Mouse (Mus musculus) forebrain, embryonic 12.5 days (tissue): Measurements from ENCODE around the gene Dad1. TPM values are rescaled to one million over a fixed set of nuclear protein-coding genes. Genes with fewer than 3 reads are reported as not detected.
A peak's percentile ranks its signal among the peaks of the same experiment; 100 is the strongest.

Source experiments
- ATAC-seq: fragments of 200-750 bp; cut with Nextera tagmentation; 2 replicates; pipeline ENCODE4 v1.8.0; 2017; ENCODE audit warnings: moderate TSS enrichment; ENCODE audit not compliant: low FRiP score
- H3K27ac ChIP-seq: fragments of 300-500 bp; sonication (generic); 2 replicates; pipeline ENCODE4 v1.5.1; 2016; ENCODE audit warnings: mild to moderate bottlenecking
- H3K27me3 ChIP-seq: fragments of 300-500 bp; sonication (generic); 2 replicates; pipeline ENCODE4 v1.6.1; 2016; ENCODE audit warnings: mild to moderate bottlenecking
- H3K36me3 ChIP-seq: fragments of 300-500 bp; sonication (generic); replicated peaks from 2 replicates; pipeline ENCODE4 v1.6.1; 2016; ENCODE audit warnings: mild to moderate bottlenecking
- H3K4me1 ChIP-seq: fragments of 300-500 bp; sonication (generic); 2 replicates; pipeline ENCODE4 v1.6.1; 2016
- H3K4me2 ChIP-seq: fragments of 300-500 bp; sonication (generic); 2 replicates; pipeline ENCODE4 v1.6.1; 2016; ENCODE audit warnings: mild to moderate bottlenecking, moderate library complexity
- H3K4me3 ChIP-seq: fragments of 300-500 bp; sonication (generic); replicated peaks from 2 replicates; pipeline ENCODE4 v1.5.1; 2016; ENCODE audit warnings: mild to moderate bottlenecking
- H3K9ac ChIP-seq: fragments of 300-500 bp; sonication (generic); 2 replicates; pipeline ENCODE4 v1.6.1; 2016; ENCODE audit warnings: mild to moderate bottlenecking
- H3K9me3 ChIP-seq: fragments of 300-500 bp; sonication (generic); 2 replicates; pipeline ENCODE4 v1.6.1; 2016
- WGBS: fragments of 180-500 bp; shearing (Covaris S2); methylation state at CpG from one replicate; pipeline ENCODE4 v1.1.7; 2016; 5-methylcytosine and 5-hydroxymethylcytosine counted together
- polyA plus RNA-seq: library from polyadenylated mRNA; unstranded; fragments of >200 nt; fragmentation: Nextera tagmentation; extraction: Ambion mirVana; gene quantifications from 2 replicates; pipeline ENCODE4 v1.2.1, GENCODE M21; 2016

Dad1 gene
- polyA plus RNA-seq = 234 and 241 TPM in 2 replicates

DNA sequence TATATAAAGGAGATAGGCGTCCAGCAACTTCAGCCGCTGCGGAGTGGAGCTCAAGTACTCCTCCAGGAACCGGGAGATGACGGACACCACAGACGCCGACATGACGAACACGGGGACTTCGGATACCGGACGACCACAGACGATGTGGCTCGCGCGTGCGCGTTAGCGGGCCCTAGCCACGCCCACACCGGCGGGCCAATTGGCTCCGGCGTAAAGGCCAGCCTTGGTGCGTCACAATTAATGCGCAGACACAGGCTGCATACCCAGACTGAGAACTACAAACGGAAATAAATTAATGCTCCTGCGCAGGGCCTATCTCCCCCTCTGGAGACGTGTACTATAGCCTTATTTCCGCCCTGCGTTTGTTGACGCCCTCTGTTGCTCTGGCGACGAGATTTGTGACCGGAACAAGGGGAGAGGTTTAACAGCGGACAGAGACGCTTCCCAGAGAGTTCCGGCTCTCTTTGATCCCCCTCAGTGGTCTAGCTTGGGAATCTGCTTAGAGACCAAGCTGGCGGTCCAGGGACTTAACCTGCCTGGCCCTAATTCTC, at the start of gene Dad1, which contains the start of gene Abhd4:
Gene Dad1, minus strand, starts transcription at position 364 of the 551 bp plus-strand sequence.
Gene Abhd4, plus strand, starts transcription at position 448 of the 551 bp plus-strand sequence.
- Histone ChIP-seq H3K4me2 (peak within 1 kb of the TSS; percentile 82), H3K27ac (peak within 1 kb of the TSS; percentile 84), H3K4me1 (peaks cover 35% of the 10 kb centered on the region), H3K9ac (peak within 1 kb of the TSS; percentile 75), H3K4me3 (peak within 1 kb of the TSS; percentile 79), H3K36me3 (peaks cover 10% of the 10 kb centered on the region; the same call in 1 of the 2 replicates), H3K27me3 (no peaks in the 10 kb centered on the region), H3K9me3 (no peaks in the 10 kb centered on the region)
- ATAC-seq = peak; percentile 99
- WGBS = under 1% methylated on average over 39 of the region's 39 CpGs

DNA sequence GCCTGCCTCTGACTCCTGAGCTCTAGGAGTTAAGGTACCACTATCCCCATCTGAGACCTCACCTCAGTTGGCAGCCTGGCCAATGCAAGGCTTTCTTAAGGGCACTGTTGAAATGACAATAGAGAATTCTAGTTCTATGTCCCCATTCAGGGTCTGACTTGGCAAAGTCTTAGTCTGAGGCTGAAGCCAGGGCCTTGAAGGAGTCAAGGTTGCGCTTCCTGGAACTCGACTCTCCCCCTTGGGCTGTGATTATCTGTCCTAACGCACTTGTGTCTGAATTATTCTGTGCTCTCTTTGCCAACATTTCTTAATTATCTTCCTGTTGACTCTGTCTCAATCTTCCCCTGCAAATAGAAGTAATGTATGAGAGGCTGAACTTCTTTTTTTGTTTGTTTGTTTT, 46.8 kb upstream of the Dad1 start:
- 87% methylated on average over 3 of the region's 3 CpGs for WGBS
- no peaks in the 10 kb centered on the region; the same call in 1 of the 2 replicates for H3K27me3 ChIP-seq
- no peaks in the 10 kb centered on the region for H3K4me1 ChIP-seq
- H3K36me3 ChIP-seq = no peaks in the 10 kb centered on the region
- no peak overlapping the region for H3K4me2 ChIP-seq
- no peaks in the 10 kb centered on the region for H3K9me3 ChIP-seq
- H3K4me3 ChIP-seq = no peak overlapping the region
- no peak overlapping the region for H3K9ac ChIP-seq
- H3K27ac ChIP-seq = no peak overlapping the region
- no peak for ATAC-seq

DNA sequence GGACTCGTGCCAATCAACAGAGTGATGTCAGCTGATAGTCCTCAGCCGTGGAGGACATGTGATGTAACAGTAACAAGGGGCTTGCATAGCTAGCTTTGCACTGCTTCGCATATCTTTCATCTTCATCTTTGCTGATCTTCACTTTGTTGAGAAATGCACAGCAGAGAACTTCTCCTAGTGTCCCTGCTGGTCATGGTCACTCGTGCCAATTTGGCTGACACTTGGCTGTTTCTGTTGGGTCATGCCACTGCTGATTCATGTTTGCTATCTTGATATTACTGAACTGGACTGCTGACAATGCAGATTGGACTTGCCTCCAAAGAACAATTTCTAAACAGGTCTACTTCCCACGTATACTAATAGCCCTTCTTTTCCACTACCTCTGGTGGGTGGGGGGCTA, 46.2 kb upstream of the Dad1 start:
- Histone ChIP-seq H3K4me3 (no peak overlapping the region), H3K9ac (no peak overlapping the region), H3K4me2 (no peak overlapping the region), H3K9me3 (no peaks in the 10 kb centered on the region), H3K27me3 (no peaks in the 10 kb centered on the region; the same call in 1 of the 2 replicates), H3K36me3 (no peaks in the 10 kb centered on the region), H3K27ac (no peak overlapping the region), H3K4me1 (no peaks in the 10 kb centered on the region)
- no peak for ATAC-seq
- WGBS = 86% methylated on average over 5 of the region's 5 CpGs

DNA sequence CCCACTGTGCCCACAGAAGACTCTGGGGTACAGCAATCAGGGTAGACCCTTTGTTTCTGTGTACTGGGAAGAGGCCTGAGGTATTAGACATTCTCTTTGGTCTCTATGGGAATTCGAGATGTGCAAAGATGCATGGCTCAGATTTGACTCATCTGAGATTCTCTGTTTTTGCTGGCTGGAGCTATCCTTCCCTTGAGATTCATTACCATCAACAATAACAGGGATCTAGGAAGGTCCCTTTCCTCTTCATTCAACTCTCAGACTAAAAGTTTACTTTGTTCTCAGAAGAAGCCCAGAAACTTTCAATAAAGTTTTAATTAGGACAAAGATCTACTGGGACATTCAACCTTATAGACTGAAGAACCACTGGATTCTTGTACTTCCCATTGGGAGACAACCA, 30.9 kb upstream of the Dad1 start, which contains the start of gene Olfr49:
Gene Olfr49, minus strand, starts transcription at position 101 of the 400 bp plus-strand sequence.
- WGBS = 79% methylated on average over 1 of the region's 1 CpGs
- H3K9me3 ChIP-seq = no peaks in the 10 kb centered on the region
- H3K4me2 ChIP-seq = no peak within 1 kb of the TSS
- no peak within 1 kb of the TSS for H3K4me3 ChIP-seq
- ATAC-seq = no peak
- no peaks in the 10 kb centered on the region for H3K4me1 ChIP-seq
- H3K36me3 ChIP-seq = no peaks in the 10 kb centered on the region
- no peaks in the 10 kb centered on the region for H3K27me3 ChIP-seq
- no peak within 1 kb of the TSS for H3K9ac ChIP-seq
- no peak within 1 kb of the TSS for H3K27ac ChIP-seq

DNA sequence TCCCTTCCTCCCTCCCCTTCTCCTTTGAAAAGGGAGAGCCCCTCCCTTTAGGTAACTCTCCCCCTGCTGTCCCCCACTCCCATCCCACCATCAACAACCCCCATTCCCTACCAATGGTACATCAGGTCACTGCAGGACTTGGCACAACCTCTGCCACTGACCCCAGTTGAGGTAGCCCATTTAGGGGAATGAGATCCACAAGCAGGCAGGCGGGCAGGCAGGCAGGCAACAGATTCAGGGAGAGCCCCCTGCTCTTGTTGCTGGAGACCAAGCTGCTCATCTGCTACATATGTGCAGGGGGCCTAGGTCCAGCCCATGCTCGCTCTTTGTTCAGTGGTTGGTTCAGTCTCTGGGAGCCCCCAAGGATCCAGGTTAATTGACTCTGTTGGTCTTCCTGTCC, 22.5 kb upstream of the Dad1 start:
- Histone ChIP-seq H3K4me1 (no peaks in the 10 kb centered on the region), H3K9ac (no peak overlapping the region), H3K27ac (no peak overlapping the region), H3K4me2 (no peak overlapping the region), H3K36me3 (no peaks in the 10 kb centered on the region), H3K27me3 (no peaks in the 10 kb centered on the region), H3K9me3 (no peaks in the 10 kb centered on the region), H3K4me3 (no peak overlapping the region)
- ATAC-seq = no peak
- WGBS = 89% methylated on average over 2 of the region's 2 CpGs

DNA sequence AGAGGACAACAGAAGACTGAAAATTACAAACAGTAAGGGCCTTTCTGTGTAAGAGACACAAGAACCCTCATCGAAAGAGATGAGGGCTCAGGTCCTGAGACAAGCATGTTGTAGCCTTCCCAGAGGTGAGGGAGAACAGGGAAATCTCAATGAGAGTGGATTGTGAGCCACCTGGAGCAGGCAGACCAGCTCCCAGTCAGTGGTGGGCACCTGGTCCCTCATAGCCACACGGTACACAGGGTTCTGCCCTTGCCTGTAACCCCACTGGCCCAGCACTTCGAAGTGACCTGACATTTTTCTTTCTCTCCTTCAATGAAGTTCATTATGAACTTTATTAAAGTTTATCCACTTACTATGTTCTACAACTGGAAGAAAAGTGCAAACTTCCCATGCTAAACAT, 18.8 kb upstream of the Dad1 start:
- H3K9me3 ChIP-seq = no peaks in the 10 kb centered on the region
- ATAC-seq = no peak
- peaks cover 3% of the 10 kb centered on the region; the same call in 1 of the 2 replicates for H3K36me3 ChIP-seq
- H3K27me3 ChIP-seq = no peaks in the 10 kb centered on the region
- no peak overlapping the region for H3K4me2 ChIP-seq
- no peak overlapping the region for H3K9ac ChIP-seq
- no peaks in the 10 kb centered on the region for H3K4me1 ChIP-seq
- WGBS = 89% methylated on average over 3 of the region's 3 CpGs
- no peak overlapping the region for H3K27ac ChIP-seq
- no peak overlapping the region for H3K4me3 ChIP-seq

DNA sequence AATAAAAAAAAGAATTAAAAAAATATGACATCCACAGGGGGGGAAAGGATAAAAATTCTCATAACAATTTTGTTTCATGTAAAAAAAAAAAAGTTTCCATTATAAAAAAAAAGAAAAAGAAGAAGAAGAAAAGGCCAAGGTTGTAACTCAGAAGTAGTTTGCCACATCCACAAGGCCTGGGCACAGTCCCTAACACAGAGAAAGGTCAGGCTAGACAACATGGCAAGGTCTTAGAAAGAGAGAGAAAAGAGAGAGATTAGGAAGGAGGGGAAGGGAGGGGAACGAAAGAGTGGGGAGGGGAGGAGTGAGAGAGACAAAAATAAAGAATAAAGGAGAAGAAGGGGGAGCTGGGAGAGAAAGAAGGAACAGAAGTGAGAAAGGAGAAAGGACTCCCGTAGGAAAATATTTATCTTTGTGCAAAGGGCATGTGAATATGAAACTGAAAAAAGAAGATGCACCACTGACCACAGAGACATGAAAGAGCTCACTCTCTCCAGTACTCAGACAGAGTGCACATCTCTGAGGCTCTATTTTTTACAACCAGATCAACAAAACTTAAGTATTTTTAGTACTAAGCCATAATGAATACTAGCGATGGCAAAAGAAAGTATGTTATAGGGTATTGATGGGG, 18.2 kb upstream of the Dad1 start:
- Histone ChIP-seq H3K27me3 (no peaks in the 10 kb centered on the region), H3K36me3 (peaks cover 8% of the 10 kb centered on the region; the same call in 1 of the 2 replicates), H3K9me3 (no peaks in the 10 kb centered on the region), H3K27ac (no peak overlapping the region), H3K4me1 (no peaks in the 10 kb centered on the region), H3K4me3 (no peak overlapping the region), H3K4me2 (no peak overlapping the region), H3K9ac (no peak overlapping the region)
- WGBS = 81% methylated on average over 3 of the region's 3 CpGs
- no peak for ATAC-seq

DNA sequence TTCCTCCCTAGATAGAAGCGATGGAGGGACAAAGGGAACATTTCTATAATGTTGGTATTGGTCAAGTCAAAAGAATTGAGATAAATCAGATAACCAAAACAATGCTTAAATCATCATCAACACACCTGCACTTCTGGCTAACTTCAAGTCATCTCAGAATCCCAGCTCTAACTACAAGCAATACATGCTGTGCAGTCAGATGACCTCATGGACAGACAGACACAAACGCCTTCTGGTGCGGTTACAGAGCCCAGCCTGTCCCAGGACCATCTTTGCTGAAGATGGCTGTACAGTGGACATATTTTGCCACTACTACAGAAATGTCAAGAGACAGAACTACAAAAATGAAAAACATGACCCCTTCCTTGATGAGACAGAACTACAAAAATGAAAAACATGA, 16.5 kb upstream of the Dad1 start:
- no peak overlapping the region for H3K27ac ChIP-seq
- H3K36me3 ChIP-seq = peaks cover 11% of the 10 kb centered on the region; the same call in 1 of the 2 replicates
- no peaks in the 10 kb centered on the region for H3K27me3 ChIP-seq
- H3K4me2 ChIP-seq = no peak overlapping the region
- 94% methylated on average over 3 of the region's 3 CpGs for WGBS
- H3K4me1 ChIP-seq = no peaks in the 10 kb centered on the region
- ATAC-seq = no peak
- no peak overlapping the region for H3K4me3 ChIP-seq
- H3K9ac ChIP-seq = no peak overlapping the region
- H3K9me3 ChIP-seq = no peaks in the 10 kb centered on the region

DNA sequence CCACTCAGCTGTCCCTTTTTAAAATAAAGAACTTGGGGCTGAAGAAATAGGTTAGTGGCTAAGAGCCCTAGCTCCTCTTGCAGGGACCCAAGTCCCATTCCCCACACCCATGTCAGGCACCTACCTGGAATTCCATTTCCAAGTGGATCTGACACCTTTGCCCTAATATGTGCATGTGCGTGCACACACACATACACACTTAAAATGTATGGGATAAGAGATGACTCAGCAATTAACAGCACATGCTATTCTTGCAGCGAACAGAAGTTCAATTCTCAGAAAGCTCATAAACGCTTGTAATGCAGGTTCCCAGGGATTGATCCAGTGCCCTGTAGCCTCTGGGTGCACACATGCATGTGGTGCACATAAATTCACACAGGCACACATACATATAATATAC, 15.7 kb upstream of the Dad1 start:
- Histone ChIP-seq H3K9me3 (no peaks in the 10 kb centered on the region), H3K4me2 (no peak overlapping the region), H3K9ac (no peak overlapping the region), H3K4me1 (no peaks in the 10 kb centered on the region), H3K36me3 (peaks cover 11% of the 10 kb centered on the region; the same call in 1 of the 2 replicates), H3K4me3 (no peak overlapping the region), H3K27me3 (no peaks in the 10 kb centered on the region), H3K27ac (no peak overlapping the region)
- no peak for ATAC-seq
- WGBS = 93% methylated on average over 3 of the region's 3 CpGs

DNA sequence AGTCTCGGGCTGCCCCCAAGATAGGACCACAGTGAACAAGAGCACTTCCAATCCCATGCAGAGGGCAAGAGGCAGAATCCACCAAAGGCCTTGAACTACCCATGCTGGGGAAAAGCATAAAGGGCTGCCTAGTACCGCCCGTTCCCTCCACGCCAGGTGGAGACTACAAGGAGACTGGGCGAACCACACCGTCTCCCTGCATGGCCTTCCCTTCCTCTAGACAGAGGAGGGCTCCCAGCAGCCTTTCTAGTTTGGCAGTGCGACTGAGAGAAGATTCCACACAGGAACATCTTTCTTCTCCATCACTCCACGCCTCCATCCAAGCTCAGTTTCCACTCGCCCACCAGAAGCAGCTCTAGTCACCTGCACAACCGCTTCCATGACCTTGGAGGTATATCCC, 14.1 kb upstream of the Dad1 start:
- Histone ChIP-seq H3K4me3 (no peak overlapping the region), H3K27ac (no peak overlapping the region), H3K27me3 (no peaks in the 10 kb centered on the region), H3K9ac (no peak overlapping the region), H3K9me3 (no peaks in the 10 kb centered on the region), H3K36me3 (peaks cover 18% of the 10 kb centered on the region; the same call in 1 of the 2 replicates), H3K4me1 (no peaks in the 10 kb centered on the region), H3K4me2 (no peak overlapping the region)
- ATAC-seq = no peak
- 92% methylated on average over 10 of the region's 10 CpGs for WGBS

DNA sequence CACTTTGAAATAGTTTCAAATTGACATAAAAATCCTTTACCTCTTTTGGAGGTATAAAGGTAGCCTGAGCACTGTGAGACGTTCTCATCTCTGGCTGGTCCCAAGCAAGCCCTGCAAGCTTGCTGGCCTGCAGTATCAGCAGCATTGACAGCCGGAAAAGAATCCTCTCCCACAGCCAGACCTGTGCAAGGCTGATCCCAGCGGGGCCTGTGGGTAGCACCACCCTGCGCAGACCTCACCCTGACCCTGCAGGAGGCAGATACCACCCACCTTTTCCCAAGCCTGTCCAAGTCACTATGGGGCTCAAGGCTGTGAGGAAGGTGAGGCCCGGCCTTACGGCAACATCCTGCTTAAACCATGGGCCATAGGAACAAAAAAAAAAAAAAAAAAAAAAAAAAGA, 12.0 kb upstream of the Dad1 start:
- Histone ChIP-seq H3K27me3 (no peaks in the 10 kb centered on the region), H3K9me3 (no peaks in the 10 kb centered on the region), H3K4me1 (no peaks in the 10 kb centered on the region), H3K4me2 (no peak overlapping the region), H3K9ac (no peak overlapping the region), H3K36me3 (peaks cover 20% of the 10 kb centered on the region; the same call in 1 of the 2 replicates), H3K4me3 (no peak overlapping the region), H3K27ac (no peak overlapping the region)
- ATAC-seq = no peak
- 81% methylated on average over 6 of the region's 6 CpGs for whole genome bisulfite sequencing

DNA sequence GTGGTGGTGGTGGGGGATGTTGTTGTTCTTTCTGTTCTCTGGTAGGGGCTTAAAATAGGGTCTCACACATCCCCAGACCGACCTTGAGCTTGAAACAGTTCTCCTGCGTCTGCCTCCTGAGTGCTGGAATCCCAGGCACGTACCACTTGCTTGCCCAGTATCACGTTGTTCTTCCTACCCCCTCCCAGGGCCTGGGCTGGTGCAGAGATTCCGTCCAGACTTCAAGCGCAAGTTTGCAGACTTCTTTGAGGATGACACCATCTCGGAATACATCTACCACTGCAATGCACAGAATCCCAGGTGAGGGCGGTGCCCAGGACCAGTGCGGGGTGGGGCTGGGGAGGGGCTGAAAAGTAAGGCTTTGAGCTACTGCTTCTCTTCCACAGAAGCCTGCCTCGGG, 11.2 kb upstream of the Dad1 start:
- Histone ChIP-seq H3K4me2 (no peak overlapping the region), H3K36me3 (peaks cover 20% of the 10 kb centered on the region; the same call in 1 of the 2 replicates), H3K4me1 (peaks cover 4% of the 10 kb centered on the region; the same call in 1 of the 2 replicates), H3K9me3 (no peaks in the 10 kb centered on the region), H3K4me3 (no peak overlapping the region), H3K27me3 (no peaks in the 10 kb centered on the region), H3K27ac (no peak overlapping the region), H3K9ac (no peak overlapping the region)
- no peak for ATAC-seq
- WGBS = 45% methylated on average over 10 of the region's 10 CpGs

DNA sequence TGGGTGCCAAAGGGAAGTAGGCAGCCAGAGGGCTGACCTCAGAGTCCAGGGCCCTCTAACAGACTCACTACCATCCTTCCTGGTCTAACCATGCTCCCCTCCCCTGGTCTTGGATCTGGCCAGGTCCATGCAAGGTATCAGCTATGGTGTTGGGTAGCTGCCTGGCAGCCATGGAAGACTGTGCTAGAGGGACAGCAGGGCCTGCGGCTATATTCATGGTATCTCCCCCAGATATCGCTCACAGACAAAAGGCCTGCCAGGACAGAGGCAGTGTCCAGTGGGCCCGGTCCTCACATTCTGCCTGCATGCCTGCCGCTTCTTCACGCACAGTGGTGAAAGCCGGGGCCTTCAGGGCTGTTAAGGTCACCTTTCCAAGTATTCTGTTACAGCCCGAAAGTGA, 10.3 kb upstream of the Dad1 start:
- ATAC-seq = no peak
- Histone ChIP-seq H3K36me3 (peaks cover 20% of the 10 kb centered on the region; the same call in 1 of the 2 replicates), H3K27me3 (no peaks in the 10 kb centered on the region), H3K4me1 (peaks cover 13% of the 10 kb centered on the region), H3K4me3 (no peak overlapping the region), H3K9ac (no peak overlapping the region), H3K4me2 (no peak overlapping the region), H3K9me3 (no peaks in the 10 kb centered on the region), H3K27ac (no peak overlapping the region)
- 93% methylated on average over 7 of the region's 7 CpGs for WGBS
